Mouse (Mus musculus) liver, adult 2 months (tissue): ENCODE data around the gene Sox5. TPM values are rescaled to one million over a fixed set of nuclear protein-coding genes. Genes with fewer than 3 reads are reported as not detected.

ENCODE experiments used
- DNase-seq: peaks from one replicate; pipeline ENCODE4 v3.0.0-alpha.2; 2011; ENCODE audit warnings: low read depth, low spot score; ENCODE audit errors: extremely low read depth
- H3K27ac ChIP-seq: fragments of 200-500 bp; replicated peaks from 2 replicates; pipeline ENCODE4 v1.5.1; 2012; ENCODE audit warnings: low read depth, mild to moderate bottlenecking, control low read depth, inconsistent platforms, low read length; ENCODE audit not compliant: insufficient read depth
- H3K27me3 ChIP-seq: fragments of 200-500 bp; 2 replicates; pipeline ENCODE4 v1.6.1; 2012; ENCODE audit warnings: mild to moderate bottlenecking, moderate library complexity, low read length, inconsistent platforms; ENCODE audit not compliant: control insufficient read depth, insufficient read depth
- H3K36me3 ChIP-seq: fragments of 200-500 bp; 2 replicates; pipeline ENCODE4 v1.6.1; 2012; ENCODE audit warnings: low read length, inconsistent platforms; ENCODE audit not compliant: control insufficient read depth, insufficient read depth
- H3K4me1 ChIP-seq: fragments of 200-500 bp; 2 replicates; pipeline ENCODE4 v1.6.1; 2011; ENCODE audit warnings: low read length; ENCODE audit not compliant: control insufficient read depth, insufficient read depth
- H3K4me3 ChIP-seq: fragments of 200-500 bp; 2 replicates; pipeline ENCODE4 v1.5.1; 2011; ENCODE audit warnings: low read depth, mild to moderate bottlenecking, control low read depth, low read length, moderate library complexity; ENCODE audit not compliant: insufficient read depth
- H3K79me2 ChIP-seq: fragments of 200-500 bp; 2 replicates; pipeline ENCODE4 v1.6.1; 2012; ENCODE audit warnings: inconsistent platforms, mild to moderate bottlenecking, low read length, moderate library complexity; ENCODE audit not compliant: control insufficient read depth, insufficient read depth
- H3K9ac ChIP-seq: fragments of 200-500 bp; 2 replicates; pipeline ENCODE4 v1.6.1; 2012; ENCODE audit warnings: low read depth, mild to moderate bottlenecking, control low read depth, inconsistent platforms, low read length
- CTCF ChIP-seq: fragments of 200-500 bp; IDR thresholded peaks from 2 replicates; pipeline ENCODE4 v1.5.1; 2011; ENCODE audit warnings: low read depth, low read length, control low read depth
- POLR2A ChIP-seq: fragments of 200-500 bp; IDR thresholded peaks from 2 replicates; pipeline ENCODE4 v1.6.1; 2011; ENCODE audit warnings: low read length, control low read depth; ENCODE audit not compliant: insufficient read depth; ENCODE audit errors: extremely low read depth
- WGBS: fragments of 180-500 bp; shearing (Covaris S2); methylation state at CpG from one replicate; pipeline ENCODE4 v1.1.7; 2018; 5-methylcytosine and 5-hydroxymethylcytosine counted together
- polyA plus RNA-seq: library from polyadenylated mRNA; depleted of rRNA; stranded (reverse); fragments of >200 nt; gene quantifications from 2 replicates; pipeline ENCODE4 v1.2.3, GENCODE M21; 2012
- total RNA-seq: library from RNA; depleted of rRNA; stranded (reverse); fragments of >200 nt; gene quantifications from 2 replicates; pipeline ENCODE4 v1.2.3, GENCODE M21; 2014

Sox5 gene
- total and polyA plus RNA-seq, 2 experiments = 7.5 to 31.6 TPM

DNA sequence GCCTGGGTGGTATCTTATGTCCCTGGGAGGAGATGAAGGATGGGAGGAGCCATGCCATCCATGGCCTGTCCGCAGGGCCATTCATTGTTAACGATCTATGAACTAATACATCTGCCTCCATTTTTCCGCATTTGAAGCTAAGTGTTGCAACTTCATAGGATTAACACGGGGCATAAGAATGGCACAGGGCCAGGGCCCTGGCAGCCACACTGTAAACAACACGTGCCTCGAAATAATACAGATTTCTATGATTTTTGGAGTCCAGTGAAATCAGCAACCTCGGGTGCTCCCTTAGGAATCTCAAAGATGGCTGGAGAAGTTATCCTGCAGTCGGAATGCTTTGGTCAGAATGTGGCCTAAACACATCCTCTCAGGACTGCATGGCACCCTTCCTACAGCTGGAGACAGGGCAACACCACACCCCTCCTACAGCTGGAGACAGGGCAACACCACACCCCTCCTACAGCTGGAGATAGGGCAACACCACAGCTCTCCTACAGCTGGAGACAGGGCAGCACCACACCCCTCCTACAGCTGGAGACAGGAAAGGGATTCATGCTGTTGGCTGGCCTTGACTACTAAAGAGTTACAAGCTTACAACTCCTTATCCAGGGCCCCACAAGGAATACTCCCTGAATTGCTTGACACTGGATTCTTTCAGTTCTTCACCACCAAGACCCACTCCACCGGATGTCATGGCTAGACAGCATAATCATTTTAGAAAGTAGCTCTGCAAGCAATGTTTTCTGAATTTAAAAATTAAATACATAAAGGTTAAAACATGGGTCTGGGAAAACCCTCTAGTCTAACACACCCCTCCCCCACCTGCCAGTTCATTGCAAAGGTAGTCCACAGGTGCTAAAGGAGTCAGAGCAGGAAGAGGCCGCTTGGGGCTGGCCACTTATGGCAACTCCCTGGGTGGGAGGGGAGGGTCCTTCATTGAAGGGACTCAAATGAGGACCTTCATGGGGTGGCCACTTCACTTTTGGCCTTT, 122.4 kb downstream of the Sox5 start:
- no peaks in the 10 kb centered on the region for H3K27me3 ChIP-seq
- WGBS = 57% methylated on average over 10 of the region's 10 CpGs
- no peak overlapping the region for H3K27ac ChIP-seq
- H3K9ac ChIP-seq = no peak overlapping the region
- TF ChIP-seq POLR2A = no peak
- TF ChIP-seq CTCF = no peak
- no peak for DNase-seq
- H3K79me2 ChIP-seq = peaks cover 3% of the 10 kb centered on the region; the same call in 1 of the 2 replicates
- H3K4me1 ChIP-seq = no peaks in the 10 kb centered on the region
- no peaks in the 10 kb centered on the region for H3K36me3 ChIP-seq
- H3K4me3 ChIP-seq = no peak overlapping the region

DNA sequence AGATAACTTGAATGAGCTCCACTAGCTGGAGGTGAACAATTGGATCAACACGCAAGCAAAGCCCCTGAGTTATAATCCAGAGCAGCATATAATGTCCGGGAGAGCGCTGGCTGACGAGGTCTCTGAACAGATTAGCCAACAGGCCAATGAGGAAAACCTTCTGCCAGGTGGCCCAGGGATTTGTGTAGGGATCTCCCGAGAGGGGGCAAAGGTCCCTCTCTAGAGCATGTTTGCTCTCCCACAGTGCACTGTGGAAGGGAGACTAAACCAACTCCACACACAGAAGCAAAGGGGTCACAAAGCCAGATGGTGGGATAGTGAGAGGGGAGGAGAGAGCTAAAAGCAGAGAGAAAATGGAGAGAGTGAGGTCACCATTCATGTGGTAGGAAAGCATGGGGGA, 128.9 kb downstream of the Sox5 start:
- Histone ChIP-seq H3K27me3 (no peaks in the 10 kb centered on the region), H3K4me3 (no peak overlapping the region), H3K4me1 (peaks cover 5% of the 10 kb centered on the region), H3K9ac (no peak overlapping the region), H3K79me2 (peaks cover 6% of the 10 kb centered on the region; the same call in 1 of the 2 replicates), H3K36me3 (no peaks in the 10 kb centered on the region), H3K27ac (peak overlapping the region; percentile 38)
- TF ChIP-seq POLR2A = no peak
- no peak for TF ChIP-seq CTCF
- 22% methylated on average over 5 of the region's 5 CpGs for WGBS
- peak; percentile 79 for DNase-seq

GRCm38 (mm10) chr6:144648896-144649295, 132.9 kb downstream of the Sox5 start:
- 82% methylated on average over 9 of the region's 9 CpGs for WGBS
- Histone ChIP-seq H3K79me2 (peaks cover 3% of the 10 kb centered on the region; the same call in 1 of the 2 replicates), H3K9ac (no peak overlapping the region), H3K4me3 (no peak overlapping the region), H3K36me3 (no peaks in the 10 kb centered on the region), H3K4me1 (peaks cover 7% of the 10 kb centered on the region), H3K27ac (peak overlapping the region; percentile 42; the same call in 1 of the 2 replicates), H3K27me3 (no peaks in the 10 kb centered on the region)
- no peak for DNase-seq
- no peak for TF ChIP-seq CTCF
- no peak for TF ChIP-seq POLR2A

DNA sequence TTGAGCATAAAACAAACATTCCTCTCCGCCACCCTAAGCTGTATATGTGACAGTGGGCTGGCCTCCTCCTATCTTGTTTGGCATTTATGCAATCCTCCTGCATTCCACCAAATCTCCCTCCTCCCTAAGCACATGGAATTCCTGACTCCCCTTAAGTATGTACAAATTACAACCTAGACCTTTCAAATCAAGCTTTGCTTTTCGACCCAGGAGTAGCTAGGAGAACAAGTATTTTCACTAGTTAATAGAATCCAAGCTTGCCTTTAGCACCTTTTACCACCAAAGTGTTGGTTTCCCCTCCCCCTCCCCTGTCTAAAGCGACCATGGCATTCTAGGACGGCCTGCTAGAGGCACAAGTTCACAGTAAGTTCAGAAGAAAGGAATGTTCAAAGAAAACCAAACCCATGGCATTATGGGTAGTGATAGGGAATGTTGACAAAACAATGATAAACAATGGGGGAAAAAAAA, 133.6 kb downstream of the Sox5 start:
- H3K27ac ChIP-seq = no peak overlapping the region
- peaks cover 10% of the 10 kb centered on the region for H3K4me1 ChIP-seq
- peaks cover 3% of the 10 kb centered on the region; the same call in 1 of the 2 replicates for H3K79me2 ChIP-seq
- no peak for TF ChIP-seq POLR2A
- TF ChIP-seq CTCF = no peak
- 39% methylated on average over 4 of the region's 4 CpGs for WGBS
- peak; percentile 18 for DNase-seq
- no peaks in the 10 kb centered on the region for H3K36me3 ChIP-seq
- no peaks in the 10 kb centered on the region for H3K27me3 ChIP-seq
- H3K4me3 ChIP-seq = no peak overlapping the region
- no peak overlapping the region for H3K9ac ChIP-seq

GRCm38 (mm10) chr6:144646331-144646730, 135.4 kb downstream of the Sox5 start:
- H3K4me1 ChIP-seq = peaks cover 6% of the 10 kb centered on the region
- no peak for DNase-seq
- 81% methylated on average over 3 of the region's 3 CpGs for WGBS
- H3K4me3 ChIP-seq = no peak overlapping the region
- no peaks in the 10 kb centered on the region for H3K36me3 ChIP-seq
- H3K9ac ChIP-seq = no peak overlapping the region
- no peak for TF ChIP-seq CTCF
- TF ChIP-seq POLR2A = no peak
- H3K27me3 ChIP-seq = no peaks in the 10 kb centered on the region
- no peak overlapping the region for H3K27ac ChIP-seq
- peaks cover 3% of the 10 kb centered on the region; the same call in 1 of the 2 replicates for H3K79me2 ChIP-seq
